Mouse (Mus musculus) E14TG2a.4 (cell line): Measurements from ENCODE around the gene Rin3.

Experiments used
- CTCF ChIP-seq: conservative IDR thresholded peaks from 2 replicates; pipeline ENCODE4 v1.5.1; 2014; ENCODE audit warnings: low read length
- POU5F1 ChIP-seq: IDR thresholded peaks from 2 replicates; pipeline ENCODE4 v1.6.1; 2014; ENCODE audit warnings: low read length, borderline replicate concordance

DNA sequence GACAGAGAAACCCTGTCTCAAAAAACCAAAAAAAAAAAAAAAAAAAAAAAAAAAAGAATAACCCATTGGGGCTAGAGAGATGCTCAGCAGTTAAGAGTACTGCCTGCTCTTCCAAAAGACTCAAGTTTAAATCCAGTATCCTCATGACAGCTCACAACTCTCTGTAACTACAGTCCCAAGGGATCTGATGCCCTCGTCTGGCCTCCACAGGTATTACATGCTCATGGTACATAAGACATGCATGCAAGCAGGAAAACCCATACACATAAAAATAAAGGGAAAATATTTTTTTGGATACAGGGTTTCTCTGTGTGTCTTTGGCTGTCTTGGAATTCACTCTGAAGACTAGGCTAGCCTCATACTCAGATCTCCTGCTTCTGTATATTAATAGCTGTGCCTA is 63.7 kb downstream of the Rin3 start:
- TF ChIP-seq CTCF (peak; percentile 87), POU5F1 (no peak)
